Mouse (Mus musculus) common myeloid progenitor, adult 5-6 weeks (primary cell): ENCODE results near the gene Gm29133. TPM values are rescaled to one million over a fixed set of nuclear protein-coding genes. Genes with fewer than 3 reads are reported as not detected.

Experiments used
- ATAC-seq: replicated peaks from 2 replicates; pipeline ENCODE4 v1.8.0; 2016; ENCODE audit warnings: low read depth, mild to moderate bottlenecking, moderate TSS enrichment, inconsistent platforms; ENCODE audit not compliant: poor library complexity, severe bottlenecking
- total RNA-seq: library from RNA; stranded (forward); fragments of 200-1000, 187-1606 nt; gene quantifications from 2 replicates; pipeline ENCODE4 v1.2.3, GENCODE M21; 2017

Gene Gm29133
- total RNA-seq: not detected in 2 replicates

- no peak for ATAC-seq
Observed at GRCm38 (mm10) chr3:75747897-75748296, at the start of gene Gm29133. Gm29133 (plus strand) TSS chr3:75748197.

DNA sequence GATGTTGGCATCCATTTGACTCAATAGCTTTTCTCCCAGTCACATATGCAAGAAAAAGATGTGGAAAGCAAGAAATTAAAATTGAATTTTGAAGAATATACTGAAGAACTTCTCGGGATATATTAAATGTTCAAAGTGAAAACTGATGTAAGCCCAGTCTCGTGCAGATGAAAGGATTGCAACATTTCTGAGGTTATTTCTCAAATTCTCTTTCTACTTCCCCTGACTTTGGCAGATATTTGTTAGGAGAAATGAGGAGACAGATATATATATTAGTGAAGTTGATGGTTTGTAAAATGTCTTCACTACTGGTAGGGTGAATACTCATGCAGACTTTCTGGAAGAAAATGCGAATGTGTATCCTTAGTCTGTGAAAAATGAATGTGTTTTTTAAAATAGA, 48.9 kb upstream of the Gm29133 start:
- ATAC-seq: 0 out of 2 replicates have a peak, but pooled peaks have one; percentile 34

DNA sequence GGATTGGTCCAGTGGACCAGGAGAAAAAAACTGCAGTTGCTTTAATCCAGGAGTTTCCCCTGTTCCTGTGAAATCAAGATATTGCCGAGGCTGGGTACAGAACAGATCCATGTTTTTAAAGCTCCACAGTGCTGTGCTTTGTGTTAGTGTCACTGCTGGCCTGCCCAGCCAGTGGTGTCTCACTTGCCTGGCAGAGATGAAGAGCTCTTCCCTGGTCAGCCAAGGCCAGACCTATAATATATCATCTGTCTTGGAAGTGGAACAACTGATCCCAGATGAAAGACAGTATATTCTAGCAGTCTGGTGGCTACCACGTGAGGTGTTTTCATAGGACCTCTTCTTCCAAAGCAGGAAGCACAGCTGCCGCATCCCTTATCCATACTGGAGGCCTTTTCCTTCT, 46.7 kb upstream of the Gm29133 start:
- ATAC-seq: no peak

- ATAC-seq: peak; percentile 58; the same call in 1 of the 2 replicates
Observed at GRCm38 (mm10) chr3:75706536-75706935, 41.5 kb upstream of the Gm29133 start.

DNA sequence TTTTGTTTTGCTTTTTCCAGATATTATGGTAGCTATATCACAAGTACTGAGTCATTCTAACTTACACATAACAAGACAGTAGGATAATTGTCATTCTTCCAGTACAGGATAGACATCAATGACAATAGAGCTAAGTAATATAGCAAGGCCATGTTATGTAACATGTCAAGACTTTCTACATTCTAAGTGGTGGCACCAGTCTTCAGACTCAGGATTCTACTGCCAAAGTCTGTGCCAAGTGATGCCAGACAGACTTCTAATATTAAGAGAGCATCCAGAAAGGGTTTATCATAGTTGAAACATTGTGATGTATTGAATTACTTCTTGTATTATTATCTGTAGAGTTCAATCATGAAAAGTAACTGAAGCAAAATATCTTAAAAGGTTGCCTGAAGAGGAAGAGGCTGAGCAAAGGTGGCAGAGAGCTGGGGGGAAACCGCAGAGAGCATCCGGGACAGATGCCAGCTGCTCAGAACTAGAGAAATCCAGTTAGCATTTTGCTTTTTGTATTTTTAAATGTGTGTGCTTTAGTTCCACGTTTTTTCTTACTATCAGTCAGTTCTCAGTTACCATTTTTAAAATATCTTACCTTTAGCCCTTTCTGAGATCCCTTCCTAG, 34.2 kb upstream of the Gm29133 start:
- peak; percentile 96 for ATAC-seq

DNA sequence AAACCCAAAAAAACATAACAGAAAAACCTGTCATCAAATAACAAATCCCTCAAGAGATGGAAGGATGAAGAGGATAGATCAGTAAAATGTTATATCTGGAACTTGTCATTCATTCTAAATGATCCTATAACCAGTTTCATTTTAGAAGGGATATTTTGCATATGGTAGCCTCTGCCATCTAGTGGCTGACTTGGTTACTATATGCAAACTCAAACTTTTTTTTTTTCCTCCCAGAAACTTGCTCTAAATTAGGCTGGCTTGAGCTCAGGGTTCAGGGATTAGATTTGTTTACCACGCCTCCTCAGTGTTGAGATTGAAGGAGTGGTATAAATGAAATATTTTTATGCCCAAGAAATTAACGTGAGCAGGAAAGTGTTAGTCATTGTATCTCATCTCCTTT, 27.3 kb upstream of the Gm29133 start:
- ATAC-seq: peak; percentile 94

- ATAC-seq: peak; percentile 97
Observed at GRCm38 (mm10) chr3:75730982-75731600, 16.9 kb upstream of the Gm29133 start.

GRCm38 (mm10) chr3:75743664-75744437, 4.1 kb upstream of the Gm29133 start:
- peak; percentile 90 for ATAC-seq

DNA sequence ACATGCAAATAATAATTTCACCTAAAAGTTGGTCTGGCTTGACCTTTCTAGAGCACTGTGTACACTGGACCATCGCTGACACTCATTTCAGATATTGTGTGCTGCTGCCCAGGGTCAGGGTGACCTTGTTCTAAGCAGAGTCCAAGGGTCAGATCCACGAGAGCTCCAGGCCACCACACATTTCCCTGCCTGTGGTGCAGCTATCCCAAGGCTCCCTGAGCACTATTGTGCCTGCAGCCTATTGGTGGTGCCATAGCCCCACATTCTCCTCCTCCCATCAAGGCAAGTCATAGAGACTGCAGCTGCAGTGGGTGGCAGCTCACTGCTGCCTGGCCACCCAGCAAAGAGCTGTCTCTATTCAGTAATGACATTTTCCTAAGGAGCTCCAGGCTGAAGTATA, 2.7 kb upstream of the Gm29133 start:
- no peak for ATAC-seq

- no peak for ATAC-seq
Observed at GRCm38 (mm10) chr3:75763351-75763750, 15.4 kb downstream of the Gm29133 start.

GRCm38 (mm10) chr3:75774253-75774652, 26.3 kb downstream of the Gm29133 start:
- ATAC-seq: no peak

GRCm38 (mm10) chr3:75808001-75808400, 60.0 kb downstream of the Gm29133 start:
- ATAC-seq: no peak

DNA sequence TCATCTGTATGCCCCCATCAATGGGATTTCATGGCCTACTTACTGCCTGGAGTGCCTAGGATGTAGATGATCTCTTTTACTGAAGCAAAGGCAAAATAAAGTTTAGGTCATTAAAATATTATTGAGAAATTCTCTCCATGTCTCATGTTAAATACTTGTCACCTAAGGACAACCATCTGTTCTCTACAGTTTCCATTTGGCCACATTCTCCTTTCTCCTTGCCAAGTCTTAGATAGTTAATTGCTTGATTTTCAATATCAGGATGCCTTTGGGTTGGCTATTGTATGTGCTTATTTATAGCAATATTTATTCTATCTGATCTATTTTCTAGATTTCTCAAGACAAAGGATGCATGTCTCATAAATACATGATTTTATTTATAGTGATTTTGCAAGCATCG, 75.9 kb downstream of the Gm29133 start:
- ATAC-seq: no peak

DNA sequence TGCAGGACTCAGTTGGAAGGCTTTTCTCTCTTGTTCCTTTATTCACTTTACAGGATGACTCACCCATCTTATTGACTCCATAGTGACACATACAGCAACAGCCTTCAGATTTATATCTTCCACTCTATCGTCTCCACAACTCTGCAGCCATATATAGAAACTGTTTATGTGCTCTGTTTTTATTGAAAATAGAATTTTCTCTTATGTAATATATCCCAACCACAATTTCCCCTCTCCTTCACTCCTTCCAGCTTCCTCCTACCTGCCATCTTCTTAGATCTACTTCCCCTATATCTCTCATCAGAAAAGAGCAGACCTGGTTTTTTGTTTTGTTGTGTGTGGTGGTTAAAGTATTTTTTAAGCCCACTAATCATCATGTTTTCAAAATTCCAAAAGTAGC, 76.5 kb downstream of the Gm29133 start:
- ATAC-seq: peak; percentile 71

DNA sequence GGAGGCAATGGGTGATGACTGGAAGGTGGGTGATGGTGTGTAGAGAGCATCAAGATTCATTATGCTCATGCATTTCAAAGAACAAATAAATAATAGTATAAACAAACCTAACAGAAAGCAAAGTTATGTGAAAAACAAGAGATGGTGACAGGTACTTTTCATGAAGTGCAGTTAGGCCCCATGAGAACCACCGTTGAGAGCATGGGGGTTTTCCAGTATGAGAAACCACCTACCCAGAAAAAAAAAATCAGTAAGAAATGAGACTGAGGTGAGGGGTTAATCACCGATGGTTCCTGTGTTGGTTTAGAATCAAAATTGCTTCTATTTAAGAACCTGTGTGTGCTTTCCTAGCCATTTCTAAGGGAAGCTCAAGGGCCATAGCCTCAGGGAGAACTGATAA, 86.8 kb downstream of the Gm29133 start:
- ATAC-seq: no peak

GRCm38 (mm10) chr3:75835286-75835967, 87.4 kb downstream of the Gm29133 start:
- ATAC-seq: peak; percentile 98

Other genes starting within 250 kb of the Gm29133 start
- 117 and 129 TPM in 2 replicates for gene Pdcd10, start 191.3 kb upstream of the Gm29133 start, total RNA-seq
- 3.2 and 4.1 TPM in 2 replicates for gene Serpini1, start 190.7 kb upstream of the Gm29133 start, total RNA-seq
- 45.7 and 51.3 TPM in 2 replicates for gene Golim4, start 208.8 kb downstream of the Gm29133 start, total RNA-seq